Mouse (Mus musculus) megakaryocyte, embryonic 14.5 days (primary cell): ENCODE measurements around the gene Ndufv3.

Experiments
- FLI1 ChIP-seq: IDR thresholded peaks from 2 replicates; pipeline ENCODE4 v1.6.1; 2012; ENCODE audit warnings: low read length, inconsistent platforms, mixed read lengths
- GATA1 ChIP-seq: IDR thresholded peaks from 3 replicates; pipeline ENCODE4 v1.6.1; 2012; ENCODE audit warnings: mixed read lengths, low read length, inconsistent platforms, borderline replicate concordance

GRCm38 (mm10) chr17:31540101-31540500, 20.2 kb downstream of the Ndufv3 start:
- TF ChIP-seq GATA1: no peak
- no peak for TF ChIP-seq FLI1
